Mouse (Mus musculus) neural tube, embryonic 11.5 days (tissue): Measurements from ENCODE around the gene Lrrc36. TPM values are rescaled to one million over a fixed set of nuclear protein-coding genes. Genes with fewer than 3 reads are reported as not detected.

ENCODE experiments used
- ATAC-seq: fragments of 200-750 bp; cut with Nextera tagmentation; 2 replicates; pipeline ENCODE4 v1.8.0; 2017; ENCODE audit warnings: moderate number of reproducible peaks, mild to moderate bottlenecking, moderate TSS enrichment, moderate library complexity; ENCODE audit not compliant: insufficient read depth, low FRiP score, low TSS enrichment
- DNase-seq: peaks from one replicate; pipeline ENCODE4 v3.0.0-alpha.2; 2015; ENCODE audit warnings: low spot score
- H3K27ac ChIP-seq: fragments of 300-500 bp; sonication (generic); 2 replicates; pipeline ENCODE4 v1.5.1; 2014; ENCODE audit warnings: low read depth, mild to moderate bottlenecking, low read length
- H3K27me3 ChIP-seq: fragments of 300-500 bp; sonication (generic); 2 replicates; pipeline ENCODE4 v1.6.1; 2014; ENCODE audit warnings: mild to moderate bottlenecking, low read length, mixed read lengths; ENCODE audit not compliant: control insufficient read depth, insufficient read depth
- H3K36me3 ChIP-seq: fragments of 300-500 bp; sonication (generic); 2 replicates; pipeline ENCODE4 v1.6.1; 2014; ENCODE audit warnings: mild to moderate bottlenecking, low read length, moderate library complexity, mixed read lengths; ENCODE audit not compliant: control insufficient read depth, insufficient read depth
- H3K4me1 ChIP-seq: fragments of 300-500 bp; sonication (generic); 2 replicates; pipeline ENCODE4 v1.6.1; 2014; ENCODE audit warnings: low read length, mixed read lengths; ENCODE audit not compliant: control insufficient read depth, insufficient read depth
- H3K4me2 ChIP-seq: fragments of 300-500 bp; sonication (generic); 2 replicates; pipeline ENCODE4 v1.6.1; 2014; ENCODE audit warnings: low read depth, mild to moderate bottlenecking, moderate library complexity
- H3K4me3 ChIP-seq: fragments of 300-500 bp; sonication (generic); 2 replicates; pipeline ENCODE4 v1.5.1; 2014; ENCODE audit warnings: low read depth, low read length
- H3K9ac ChIP-seq: fragments of 300-500 bp; sonication (generic); 2 replicates; pipeline ENCODE4 v1.6.1; 2014; ENCODE audit warnings: mild to moderate bottlenecking, low read length
- H3K9me3 ChIP-seq: fragments of 300-500 bp; sonication (generic); 2 replicates; pipeline ENCODE4 v1.6.1; 2016; ENCODE audit warnings: low read length; ENCODE audit not compliant: control insufficient read depth
- WGBS: fragments of 180-500 bp; shearing (Covaris S2); extraction: QIAGEN DNeasy Blood & Tissue Kit; methylation state at CpG from one replicate; pipeline ENCODE4 v1.1.7; 2014; 5-methylcytosine and 5-hydroxymethylcytosine counted together
- polyA plus RNA-seq: library from polyadenylated mRNA; unstranded; fragments of >200 nt; fragmentation: Nextera tagmentation; extraction: Ambion mirVana; gene quantifications from 2 replicates; pipeline ENCODE4 v1.2.1, GENCODE M21; 2014

Lrrc36 gene
- polyA plus RNA-seq, 1 experiment from 2014 or later: 0.92 TPM

DNA sequence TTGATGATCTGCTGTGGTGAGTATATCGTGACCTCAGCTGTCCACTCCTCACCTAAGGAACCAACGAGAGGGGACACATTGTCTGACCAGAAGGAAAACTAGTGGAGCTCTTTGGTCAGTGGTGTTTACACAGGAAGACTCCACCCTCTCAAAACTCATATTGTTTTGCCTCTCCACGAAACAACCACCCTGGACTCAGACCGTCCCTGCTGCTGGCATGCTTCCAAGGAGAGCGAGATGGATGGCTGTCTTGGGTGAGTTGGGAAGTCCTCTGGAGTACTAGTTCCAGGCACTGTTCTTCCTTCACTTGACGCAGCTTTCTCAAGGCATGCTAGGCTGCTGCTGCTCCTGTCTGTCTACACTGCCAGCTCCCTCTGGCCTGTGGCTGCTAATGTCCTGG is 24.3 kb upstream of the Lrrc36 start:
- Histone ChIP-seq H3K4me1 (no peaks in the 10 kb centered on the region), H3K27ac (no peak overlapping the region), H3K4me3 (no peak overlapping the region), H3K9ac (no peak overlapping the region), H3K9me3 (no peaks in the 10 kb centered on the region), H3K27me3 (no peaks in the 10 kb centered on the region), H3K36me3 (no peaks in the 10 kb centered on the region), H3K4me2 (no peak overlapping the region)
- 90% methylated on average over 6 of the region's 6 CpGs for WGBS
- no peak for DNase-seq
- no peak for ATAC-seq

DNA sequence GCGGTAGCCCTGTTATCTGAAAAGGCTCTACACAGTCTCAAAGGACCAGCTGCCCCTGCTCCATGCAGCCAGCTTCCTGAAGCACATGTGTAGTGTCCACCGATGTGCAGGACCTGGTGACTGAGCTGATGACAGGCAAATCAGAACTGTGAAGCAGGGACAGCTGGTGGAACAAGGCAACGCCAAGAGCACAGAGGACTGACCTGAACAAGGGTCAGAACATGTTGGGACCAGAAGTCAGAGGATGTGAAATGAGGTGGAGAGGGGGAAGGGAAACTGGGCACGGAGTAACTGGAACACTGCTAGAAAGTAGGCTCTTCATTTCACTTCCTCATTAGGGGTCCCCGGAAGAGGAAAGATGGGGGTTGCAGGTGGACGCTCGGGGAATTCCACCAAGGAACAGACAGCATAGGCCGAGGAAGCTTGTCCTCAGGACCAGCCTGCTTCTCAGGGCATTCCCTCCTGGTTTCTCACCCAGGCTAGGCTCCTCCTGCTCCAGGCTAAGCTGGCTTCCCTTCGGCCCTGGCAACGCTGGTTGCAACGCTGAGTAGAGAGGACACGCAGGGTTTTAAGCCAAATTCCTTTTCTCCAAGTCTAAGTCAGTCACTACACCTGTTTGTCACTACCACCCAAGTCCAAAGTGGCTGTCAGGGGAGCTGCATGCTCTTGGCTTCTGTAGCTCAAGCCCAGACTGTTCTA is 20.1 kb upstream of the Lrrc36 start:
- Histone ChIP-seq H3K27me3 (no peaks in the 10 kb centered on the region), H3K9me3 (no peaks in the 10 kb centered on the region), H3K27ac (no peak overlapping the region), H3K4me3 (no peak overlapping the region), H3K4me1 (no peaks in the 10 kb centered on the region), H3K9ac (no peak overlapping the region), H3K36me3 (no peaks in the 10 kb centered on the region), H3K4me2 (no peak overlapping the region)
- ATAC-seq: no peak
- no peak for DNase-seq
- WGBS: 89% methylated on average over 12 of the region's 12 CpGs

GRCm38 (mm10) chr8:105393915-105394314 is 19.5 kb upstream of the Lrrc36 start:
- Histone ChIP-seq H3K27ac (no peak overlapping the region), H3K9me3 (no peaks in the 10 kb centered on the region), H3K36me3 (no peaks in the 10 kb centered on the region), H3K9ac (no peak overlapping the region), H3K4me1 (no peaks in the 10 kb centered on the region), H3K4me2 (no peak overlapping the region), H3K27me3 (no peaks in the 10 kb centered on the region), H3K4me3 (no peak overlapping the region)
- DNase-seq (no peak), ATAC-seq (no peak)
- 60% methylated on average over 7 of the region's 7 CpGs for WGBS

- H3K4me1 ChIP-seq: no peaks in the 10 kb centered on the region
- H3K4me3 ChIP-seq: no peak overlapping the region
- H3K36me3 ChIP-seq: no peaks in the 10 kb centered on the region
- H3K27ac ChIP-seq: no peak overlapping the region
- no peak overlapping the region for H3K4me2 ChIP-seq
- H3K9me3 ChIP-seq: no peaks in the 10 kb centered on the region
- H3K9ac ChIP-seq: no peak overlapping the region
- WGBS: 37% methylated on average over 3 of the region's 3 CpGs
- no peak for ATAC-seq
- H3K27me3 ChIP-seq: no peaks in the 10 kb centered on the region
- DNase-seq: peak; percentile 32
These were observed 15.6 kb upstream of the Lrrc36 start for GRCm38 (mm10) chr8:105397747-105398146.

DNA sequence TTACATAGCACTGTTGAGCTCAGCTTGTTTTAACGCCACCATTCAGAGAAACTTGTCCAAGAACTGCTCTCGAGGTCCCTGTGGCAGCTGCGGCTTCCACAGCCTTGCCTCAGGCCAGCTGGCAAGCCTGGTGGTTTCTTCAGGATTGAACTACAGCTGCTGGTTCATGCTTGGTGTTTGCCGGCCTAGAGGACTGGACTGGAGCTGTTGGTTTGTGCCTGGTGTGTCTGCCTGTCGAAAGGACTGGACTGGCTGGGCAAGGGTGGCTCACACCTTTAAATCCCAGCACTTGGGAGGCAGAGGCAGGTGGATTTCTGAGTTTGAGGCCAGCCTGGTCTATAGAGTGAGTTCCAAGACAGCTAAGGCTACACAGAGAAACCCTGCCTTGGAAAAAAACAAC is 13.4 kb upstream of the Lrrc36 start:
- WGBS: 86% methylated on average over 5 of the region's 5 CpGs
- H3K36me3 ChIP-seq: no peaks in the 10 kb centered on the region
- ATAC-seq: no peak

GRCm38 (mm10) chr8:105403467-105403866 is 9.9 kb upstream of the Lrrc36 start:
- Histone ChIP-seq H3K9ac (no peak overlapping the region), H3K4me3 (no peak overlapping the region), H3K9me3 (no peaks in the 10 kb centered on the region), H3K4me1 (no peaks in the 10 kb centered on the region), H3K36me3 (no peaks in the 10 kb centered on the region), H3K27ac (no peak overlapping the region), H3K4me2 (no peak overlapping the region), H3K27me3 (no peaks in the 10 kb centered on the region)
- ATAC-seq (no peak), DNase-seq (no peak)
- WGBS: 94% methylated on average over 8 of the region's 8 CpGs

More for the DNA sequence above, 13.4 kb upstream of the Lrrc36 start:
- no peaks in the 10 kb centered on the region for H3K4me1 ChIP-seq
- H3K9me3 ChIP-seq: no peaks in the 10 kb centered on the region
- H3K9ac ChIP-seq: no peak overlapping the region
- no peak overlapping the region for H3K4me2 ChIP-seq
- no peak overlapping the region for H3K4me3 ChIP-seq
- no peak overlapping the region for H3K27ac ChIP-seq
- no peak for DNase-seq
- H3K27me3 ChIP-seq: no peaks in the 10 kb centered on the region

DNA sequence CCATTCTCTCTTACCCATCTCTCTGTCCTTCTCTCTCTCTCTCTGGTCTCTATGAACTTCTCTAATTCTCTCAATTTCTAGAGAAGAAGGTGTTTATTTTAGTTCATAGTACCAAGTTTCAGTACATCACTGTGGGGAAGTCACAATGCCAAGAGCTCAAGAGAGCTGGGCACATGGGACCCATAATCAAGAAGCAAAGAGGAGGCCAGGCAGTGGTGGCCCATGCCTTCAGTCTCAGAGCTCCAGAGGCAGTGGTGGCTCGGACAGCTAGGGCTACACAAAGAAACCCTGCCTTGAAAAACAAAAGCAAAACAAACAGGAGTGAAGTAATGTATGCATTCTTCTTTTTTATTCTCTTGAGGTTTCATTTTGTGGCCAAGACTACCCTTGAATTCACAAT is 8.9 kb upstream of the Lrrc36 start:
- no peaks in the 10 kb centered on the region for H3K36me3 ChIP-seq
- H3K9ac ChIP-seq: no peak overlapping the region
- WGBS: 51% methylated on average over 1 of the region's 1 CpGs
- no peak overlapping the region for H3K27ac ChIP-seq
- no peaks in the 10 kb centered on the region for H3K27me3 ChIP-seq
- H3K4me1 ChIP-seq: no peaks in the 10 kb centered on the region
- H3K9me3 ChIP-seq: no peaks in the 10 kb centered on the region
- DNase-seq (no peak), ATAC-seq (no peak)
- H3K4me2 ChIP-seq: no peak overlapping the region
- no peak overlapping the region for H3K4me3 ChIP-seq

GRCm38 (mm10) chr8:105406416-105406815 is 7.0 kb upstream of the Lrrc36 start:
- Histone ChIP-seq H3K9ac (no peak overlapping the region), H3K4me2 (no peak overlapping the region), H3K27me3 (no peaks in the 10 kb centered on the region), H3K27ac (no peak overlapping the region), H3K9me3 (no peaks in the 10 kb centered on the region), H3K4me1 (no peaks in the 10 kb centered on the region), H3K4me3 (no peak overlapping the region), H3K36me3 (no peaks in the 10 kb centered on the region)
- no peak for ATAC-seq
- DNase-seq: no peak
- WGBS: 75% methylated on average over 10 of the region's 10 CpGs

DNA sequence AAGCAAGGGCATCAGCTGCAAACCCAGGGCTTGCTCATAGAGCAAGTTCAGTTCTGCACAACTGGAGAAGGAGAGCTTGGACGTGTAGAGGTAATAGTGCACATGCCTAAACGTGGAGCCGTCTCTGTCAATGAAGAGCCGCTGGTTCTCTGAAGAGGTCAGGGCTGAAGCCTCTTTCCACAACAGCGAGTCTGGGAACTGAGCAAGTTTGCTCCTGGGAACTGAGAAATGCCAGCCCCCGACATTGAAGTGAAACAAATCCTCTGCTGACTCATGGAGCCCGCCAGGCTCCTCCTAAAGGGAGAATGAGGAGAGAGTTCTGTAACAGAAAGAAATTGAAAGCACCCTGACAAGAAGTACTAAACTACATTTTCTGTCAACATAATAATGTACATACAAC is 5.0 kb upstream of the Lrrc36 start:
- Histone ChIP-seq H3K9me3 (no peaks in the 10 kb centered on the region), H3K4me1 (no peaks in the 10 kb centered on the region), H3K4me2 (no peak overlapping the region), H3K9ac (no peak overlapping the region), H3K27ac (no peak overlapping the region), H3K27me3 (no peaks in the 10 kb centered on the region), H3K4me3 (no peak overlapping the region), H3K36me3 (no peaks in the 10 kb centered on the region)
- 69% methylated on average over 7 of the region's 7 CpGs for WGBS
- no peak for DNase-seq
- no peak for ATAC-seq
